Mouse (Mus musculus): ENCODE results near the gene Ap4b1. TPM values are rescaled to one million over a fixed set of nuclear protein-coding genes. Genes with fewer than 3 reads are reported as not detected.

Ap4b1 gene
- total and polyA plus RNA-seq, 3 experiments: 6.7 to 23.7 (median 13.7) TPM

GRCm38 (mm10) chr3:103853804-103854203, 44.5 kb downstream of the Ap4b1 start:
- no peak for DNase-seq

GRCm38 (mm10) chr3:103857036-103857805, 47.9 kb downstream of the Ap4b1 start:
- DNase-seq: no peak

DNA sequence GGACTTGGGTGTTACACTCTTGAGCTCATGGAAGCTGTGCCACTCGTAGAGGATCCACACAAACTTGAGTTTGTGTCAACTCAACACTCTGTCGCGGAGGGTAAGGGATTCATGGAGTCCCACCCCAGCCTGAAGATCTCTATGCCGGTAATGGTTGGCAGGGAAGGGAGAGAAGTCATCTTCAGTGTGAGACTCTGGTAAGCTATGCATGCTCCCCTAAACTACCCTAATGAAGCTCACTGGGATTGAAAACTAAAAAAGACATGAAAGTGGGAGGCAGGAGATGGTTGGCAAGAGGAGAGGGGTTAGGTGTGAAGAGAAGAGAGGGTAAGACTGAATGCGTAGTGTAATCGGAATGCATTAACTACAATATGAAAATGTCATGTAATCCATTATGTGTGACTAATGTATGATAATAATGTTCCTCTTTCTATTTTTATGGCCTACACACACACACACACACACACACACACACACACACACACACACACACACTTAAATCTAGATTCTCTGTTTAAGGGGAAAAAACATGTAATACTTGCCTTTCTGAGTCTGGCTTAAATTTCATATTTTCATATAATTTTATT, 48.8 kb downstream of the Ap4b1 start:
- DNase-seq: no peak

- DNase-seq: peak; percentile 5
Observed at GRCm38 (mm10) chr3:103858881-103859801, 49.8 kb downstream of the Ap4b1 start, which contains the start of gene Ptpn22. Ptpn22 (plus strand) TSS chr3:103859795.

- DNase-seq: peak; percentile 6
Observed at GRCm38 (mm10) chr3:103859851-103860391, 50.6 kb downstream of the Ap4b1 start.

- no peak for DNase-seq
Observed at GRCm38 (mm10) chr3:103862721-103863220, 53.5 kb downstream of the Ap4b1 start.

- no peak for DNase-seq
Observed at GRCm38 (mm10) chr3:103864200-103864599, 54.9 kb downstream of the Ap4b1 start.

DNA sequence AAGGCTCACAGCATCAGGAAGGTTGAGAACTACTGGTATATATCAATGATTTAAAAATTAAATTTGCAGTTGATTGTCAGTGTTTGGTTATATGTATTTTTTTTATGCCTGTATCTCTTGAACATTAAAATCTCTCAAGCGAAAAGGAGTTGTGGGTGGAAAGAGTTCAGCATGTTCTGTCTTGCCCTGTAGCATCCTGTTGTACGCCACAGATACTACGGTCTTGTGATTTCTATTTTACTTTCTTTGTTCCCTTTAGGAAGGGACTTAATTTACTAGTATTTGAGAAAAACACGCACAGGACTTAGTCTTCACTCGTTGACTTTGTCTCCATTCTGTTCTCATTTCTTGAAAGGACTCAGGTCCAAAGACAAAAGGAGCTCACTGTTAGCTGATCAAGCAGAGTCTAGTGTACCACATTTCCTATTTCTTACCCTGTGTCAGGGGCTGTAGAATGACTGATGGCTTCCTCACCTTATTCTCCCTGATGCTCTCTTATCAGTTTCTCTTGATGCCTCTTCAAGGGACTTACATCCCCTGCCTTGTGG, 58.2 kb downstream of the Ap4b1 start:
- DNase-seq: no peak

DNA sequence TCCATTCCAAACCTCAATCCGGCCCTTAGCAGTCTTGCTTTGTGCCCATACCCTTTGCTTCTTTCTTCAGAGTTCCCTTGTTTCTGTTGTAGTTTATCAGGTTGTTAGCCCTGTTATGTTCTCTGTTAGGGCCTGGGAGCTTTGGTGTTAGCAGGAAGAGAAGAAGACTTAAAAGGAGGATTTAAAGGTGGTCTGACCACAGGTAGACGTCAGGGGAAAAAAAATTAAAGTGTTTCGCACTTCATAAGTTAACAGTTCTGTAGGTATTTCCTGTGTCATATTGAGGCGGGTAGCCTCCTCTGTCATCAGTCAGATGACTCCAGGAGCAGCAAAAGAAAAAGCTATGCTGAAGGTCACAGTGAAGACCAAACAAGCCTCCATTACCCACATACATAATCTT, 58.7 kb downstream of the Ap4b1 start:
- DNase-seq: no peak

Other genes with a start within 250 kb of the Ap4b1 start
- gene Syt6, start 234.3 kb upstream of the Ap4b1 start, total RNA-seq (2021): not detected
- gene Syt6, start 234.3 kb upstream of the Ap4b1 start, polyA plus RNA-seq (2012; rRNA removed): not detected in 2 replicates
- gene Atg4a-ps, start 163.5 kb upstream of the Ap4b1 start, total RNA-seq (2021): 1 to 10 TPM in 1 of 2 experiments, under 1 TPM in 1; 0.14 to 3.7 TPM
- gene Atg4a-ps, start 163.5 kb upstream of the Ap4b1 start, polyA plus RNA-seq (2012; rRNA removed): not detected in 2 replicates
- 10 to 100 TPM; 20.2 to 21.5 TPM for gene Olfml3, start 71.5 kb upstream of the Ap4b1 start, total RNA-seq (2021)
- 15.9 and 16.0 TPM in 2 replicates for gene Olfml3, start 71.5 kb upstream of the Ap4b1 start, polyA plus RNA-seq (2012; rRNA removed)
- gene Gm10964, start 70.2 kb upstream of the Ap4b1 start, total RNA-seq (2021): not detected
- not detected in 2 replicates for gene Gm10964, start 70.2 kb upstream of the Ap4b1 start, polyA plus RNA-seq (2012; rRNA removed)
- 100 to 1,000 TPM; 131 to 139 TPM for gene Hipk1, start 18.0 kb upstream of the Ap4b1 start, total RNA-seq (2021)
- 83.4 and 88.1 TPM in 2 replicates for gene Hipk1, start 18.0 kb upstream of the Ap4b1 start, polyA plus RNA-seq (2012; rRNA removed)
- gene Dclre1b, start 76 bp upstream of the Ap4b1 start, total RNA-seq (2021): 10 to 100 TPM; 17.4 to 20.0 TPM
- 13.0 and 17.5 TPM in 2 replicates for gene Dclre1b, start 76 bp upstream of the Ap4b1 start, polyA plus RNA-seq (2012; rRNA removed)
- under 1 TPM; 0.38 to 0.49 TPM for gene Gm43064, start 53 bp downstream of the Ap4b1 start, total RNA-seq (2021)
- not detected in 2 replicates for gene Gm43064, start 53 bp downstream of the Ap4b1 start, polyA plus RNA-seq (2012; rRNA removed)
- gene Bcl2l15, start 23.1 kb downstream of the Ap4b1 start, total RNA-seq (2021): not detected
- not detected in 2 replicates for gene Bcl2l15, start 23.1 kb downstream of the Ap4b1 start, polyA plus RNA-seq (2012; rRNA removed)
- 1 to 10 TPM; 1.6 to 2.7 TPM for gene Ptpn22, start 50.3 kb downstream of the Ap4b1 start, total RNA-seq (2021)
- 0.27 and 0.41 TPM in 2 replicates for gene Ptpn22, start 50.3 kb downstream of the Ap4b1 start, polyA plus RNA-seq (2012; rRNA removed)
- 10 to 100 TPM; 14.6 to 18.3 TPM for gene Rsbn1, start 104.6 kb downstream of the Ap4b1 start, total RNA-seq (2021)
- gene Rsbn1, start 104.6 kb downstream of the Ap4b1 start, polyA plus RNA-seq (2012; rRNA removed): 5.1 and 6.3 TPM in 2 replicates
- 10 to 100 TPM; 14.4 to 21.2 TPM for gene Phtf1, start 158.6 kb downstream of the Ap4b1 start, total RNA-seq (2021)
- gene Phtf1, start 158.6 kb downstream of the Ap4b1 start, polyA plus RNA-seq (2012; rRNA removed): 12.4 and 13.9 TPM in 2 replicates